Mouse (Mus musculus) heart, adult 2 months (tissue): ENCODE data around the gene Kcnab3.

Experiments
- CTCF ChIP-seq: fragments of 200-600 bp; IDR thresholded peaks from 2 replicates; pipeline ENCODE4 v1.8.1; 2022; ENCODE audit warnings: antibody characterized with exemption, mild to moderate bottlenecking, moderate library complexity
- EP300 ChIP-seq: fragments of 200-500 bp; IDR thresholded peaks from 2 replicates; pipeline ENCODE4 v1.6.1; 2011; ENCODE audit warnings: low read depth, low read length, control low read depth; ENCODE audit not compliant: insufficient read depth
- POLR2A ChIP-seq: fragments of 200-500 bp; IDR thresholded peaks from 2 replicates; pipeline ENCODE4 v1.6.1; 2011; ENCODE audit warnings: mild to moderate bottlenecking, low read depth, low read length, control low read depth; ENCODE audit not compliant: insufficient read depth

GRCm38 (mm10) chr11:69332713-69333253 is 6.7 kb downstream of the Kcnab3 start:
- TF ChIP-seq CTCF (no peak), POLR2A (no peak), EP300 (no peak)
